In the genomic region with DNA sequence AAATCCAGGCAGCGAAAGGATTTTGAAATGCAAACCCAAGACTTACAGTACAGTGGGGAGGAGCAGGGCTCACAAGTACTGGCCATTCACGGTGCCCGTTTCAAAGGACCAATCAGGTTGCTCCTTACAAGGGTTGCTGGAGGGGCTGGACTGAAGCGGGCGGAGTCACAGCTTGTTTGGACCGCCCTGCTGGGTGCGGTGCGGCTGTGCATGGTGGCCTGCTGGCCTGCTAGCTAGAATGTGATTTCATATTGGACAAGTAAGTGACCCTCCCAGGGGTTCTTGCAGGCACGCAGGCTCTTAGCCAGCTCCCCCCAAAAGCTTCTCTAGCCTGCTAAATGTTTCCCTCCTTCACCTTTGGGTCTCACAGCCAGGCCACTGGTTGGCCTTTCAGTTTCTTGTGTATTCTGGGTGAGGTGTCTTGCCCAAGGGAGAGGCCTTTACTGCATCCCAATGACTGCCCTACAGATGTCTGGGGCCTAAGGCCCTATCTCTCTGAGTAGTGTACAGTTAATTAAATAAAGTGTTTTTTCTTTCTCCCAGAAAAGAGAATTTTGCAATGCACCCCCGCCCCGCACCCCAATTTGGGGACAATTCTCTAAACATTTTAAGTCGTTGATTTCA, we compare ENCODE assay signal across 8 mouse cellular contexts. TPM values are rescaled to one million over a fixed set of nuclear protein-coding genes. Genes with fewer than 3 reads are reported as not detected.
DNase-seq lines count a peak whose midpoint lies in the region; ATAC-seq lines count a peak whose summit lies in the region.

A gene (plus strand): TSS at position 175 of the 624 bp plus-strand sequence.

- H3K9me3 ChIP-seq in hindbrain, embryonic 15.5 days = no peaks in the 10 kb centered on the region

- H3K4me1 ChIP-seq in hindbrain, embryonic 15.5 days (replicated peaks) = peaks cover 17% of the 10 kb centered on the region

- ATAC-seq in activated CD4-positive, CD25-positive, alpha-beta regulatory T cell, adult 4 months = peak; percentile 100
- peak; percentile 100 for ATAC-seq in common myeloid progenitor, adult 5-6 weeks (replicated peaks; ENCODE audit: low read depth, poor library complexity, severe bottlenecking)
- peak; percentile 100 for ATAC-seq in hindbrain, embryonic 15.5 days (ENCODE audit: low FRiP score, low read depth)

- H3K4me2 ChIP-seq in hindbrain, embryonic 15.5 days = peak within 1 kb of the TSS; percentile 58

- H3K27me3 ChIP-seq in hindbrain, embryonic 15.5 days = no peaks in the 10 kb centered on the region

- peak within 1 kb of the TSS; percentile 45 for H3K4me3 ChIP-seq in hindbrain, embryonic 15.5 days

- H3K27ac ChIP-seq in hindbrain, embryonic 15.5 days (replicated peaks) = peak within 1 kb of the TSS; percentile 71

- peak; percentile 99 for DNase-seq in gastrocnemius, adult 18-20 months (ENCODE audit: low spot score)
- DNase-seq in layer of hippocampus, postnatal 36 days = peak; percentile 96 to 98
- DNase-seq in lung, postnatal 25 days (ENCODE audit: low spot score) = peak; percentile 98
- DNase-seq in retina, adult 2 months (ENCODE audit: low read depth, low spot score) = peak; percentile 87
- peak; percentile 96 for DNase-seq in thymus, postnatal 25 days

- peak within 1 kb of the TSS; percentile 48 for H3K9ac ChIP-seq in hindbrain, embryonic 15.5 days

- no peaks in the 10 kb centered on the region for H3K36me3 ChIP-seq in hindbrain, embryonic 15.5 days

- 25% methylated on average over 12 of the region's 12 CpGs for WGBS in hindbrain, embryonic 15.5 days

RNA-seq across cellular contexts. Expression of the gene that starts here (rescaled TPM):
- 1 to 10 TPM; 3.0 to 3.6 TPM for polyA plus RNA-seq in activated CD4-positive, CD25-positive, alpha-beta regulatory T cell, adult 4 months (2017; shearing (Covaris generic))
- 10.9 and 14.5 TPM in 2 replicates for total RNA-seq in common myeloid progenitor, adult 5-6 weeks (2017)
- 10 to 100 TPM in 1 of 2 experiments, 1 to 10 TPM in 1; 7.8 to 11.7 TPM for total RNA-seq in gastrocnemius, adult 18-20 months (2021)
- 7.2 and 7.5 TPM in 2 replicates for polyA plus RNA-seq in hindbrain, embryonic 15.5 days (2015; fragmentation: Nextera tagmentation; extraction: Ambion mirVana)
- total RNA-seq in layer of hippocampus, postnatal 36 days (2021) = 10 to 100 TPM; 12.0 to 14.3 TPM

Comparison
In these comparisons a context has a peak if more than half of its experiments do, and no peak if none do; other contexts are left out.
1. Peak in every context shown above with its lines: DNase-seq, ATAC-seq, H3K4me3 ChIP-seq and H3K27ac ChIP-seq.